Mouse (Mus musculus) liver, embryonic 14.5 days (tissue): ENCODE measurements around the gene Rnf180. TPM values are rescaled to one million over a fixed set of nuclear protein-coding genes. Genes with fewer than 3 reads are reported as not detected.

Source experiments
- ATAC-seq: fragments of 200-750 bp; cut with Nextera tagmentation; 2 replicates; pipeline ENCODE4 v1.8.0; 2017; ENCODE audit warnings: moderate number of reproducible peaks, mild to moderate bottlenecking, moderate library complexity; ENCODE audit not compliant: insufficient read depth
- DNase-seq, 3 experiments: peaks; one replicate each; pipeline ENCODE4 v3.0.0-alpha.2; 2012 to 2013; ENCODE audit warnings: low read depth in 3 of 3, low spot score in 3 of 3
- H3K27ac ChIP-seq: fragments of 300-500 bp; sonication (generic); 2 replicates; pipeline ENCODE4 v1.5.1; 2014; ENCODE audit warnings: moderate library complexity, mild to moderate bottlenecking, control low read depth, inconsistent platforms
- H3K27me3 ChIP-seq: fragments of 300-500 bp; sonication (generic); 2 replicates; pipeline ENCODE4 v1.6.1; 2014; ENCODE audit warnings: mild to moderate bottlenecking, low read length, moderate library complexity; ENCODE audit not compliant: control insufficient read depth, insufficient read depth
- H3K36me3 ChIP-seq: fragments of 300-500 bp; sonication (generic); replicated peaks from 2 replicates; pipeline ENCODE4 v1.6.1; 2014; ENCODE audit warnings: low read depth; ENCODE audit not compliant: control insufficient read depth, insufficient read depth
- H3K4me1 ChIP-seq, 2 experiments: fragments of 200-500 bp in 1 of 2; fragments of 300-500 bp in 1 of 2; sonication (generic) in 1 of 2; replicated peaks; 2 replicates each; pipeline ENCODE4 v1.6.1; 2012 to 2014; ENCODE audit warnings: antibody characterized with exemption in 1 of 2, inconsistent platforms in 1 of 2, low read length in 1 of 2; ENCODE audit not compliant: control insufficient read depth in 2 of 2, insufficient read depth in 2 of 2
- H3K4me2 ChIP-seq: fragments of 300-500 bp; sonication (generic); 2 replicates; pipeline ENCODE4 v1.6.1; 2014; ENCODE audit warnings: low read depth, mild to moderate bottlenecking, control low read depth, moderate library complexity
- H3K4me3 ChIP-seq, 2 experiments: fragments of 200-500 bp in 1 of 2; fragments of 300-500 bp in 1 of 2; sonication (generic) in 1 of 2; 2 replicates each; pipeline ENCODE4 v1.5.1; 2012 to 2014; ENCODE audit warnings: low read depth in 2 of 2, low read length in 2 of 2, mild to moderate bottlenecking in 2 of 2, control low read depth in 1 of 2, inconsistent platforms in 1 of 2, moderate library complexity in 1 of 2; ENCODE audit not compliant: insufficient read depth in 1 of 2
- H3K9ac ChIP-seq: fragments of 300-500 bp; sonication (generic); replicated peaks from 2 replicates; pipeline ENCODE4 v1.6.1; 2014; ENCODE audit warnings: mild to moderate bottlenecking, control low read depth, moderate library complexity
- H3K9me3 ChIP-seq: fragments of 300-500 bp; sonication (generic); 2 replicates; pipeline ENCODE4 v1.6.1; 2016; ENCODE audit warnings: low read length, mixed read lengths; ENCODE audit not compliant: control insufficient read depth
- CTCF ChIP-seq: IDR thresholded peaks from 2 replicates; pipeline ENCODE4 v1.5.1; 2016; ENCODE audit warnings: antibody characterized with exemption, low read depth, control low read depth
- EP300 ChIP-seq: IDR thresholded peaks from 2 replicates; pipeline ENCODE4 v1.6.1; 2016; ENCODE audit warnings: antibody characterized with exemption, low read depth
- WGBS: fragments of 180-500 bp; shearing (Covaris S2); extraction: QIAGEN DNeasy Blood & Tissue Kit; methylation state at CpG from one replicate; pipeline ENCODE4 v1.1.7; 2014; ENCODE audit not compliant: insufficient replicate concordance; 5-methylcytosine and 5-hydroxymethylcytosine counted together
- polyA plus RNA-seq, 2 experiments: library from polyadenylated mRNA; depleted of rRNA in 1 of 2; stranded (reverse) in 1 of 2; unstranded in 1 of 2; fragments of >200 nt; fragmentation: Nextera tagmentation in 1 of 2; extraction: Ambion mirVana in 1 of 2; gene quantifications; 2 replicates each; pipeline versions ENCODE4 v1.2.1 to v1.2.3; 2012 to 2014

Gene Rnf180
- polyA plus RNA-seq, 2 experiments: 0.35 to 0.39 TPM

DNA sequence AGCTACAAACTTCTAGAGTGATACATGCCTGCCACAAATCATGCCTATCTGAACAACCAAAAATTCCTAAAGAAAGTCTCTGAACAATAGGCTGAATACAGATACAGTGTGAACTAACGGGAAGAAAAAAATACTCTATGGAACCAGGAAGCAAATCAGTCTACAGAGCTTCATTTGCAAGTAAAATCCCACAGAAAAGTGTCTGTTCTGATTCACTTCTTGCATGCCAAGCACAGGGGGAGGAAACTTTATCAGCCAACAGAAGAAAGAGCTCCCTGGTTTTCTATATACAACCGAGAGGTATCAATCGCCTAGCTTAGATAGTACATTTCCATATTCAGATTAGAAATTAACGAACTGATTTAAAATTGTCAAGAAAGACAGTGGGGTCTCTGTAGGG, 43.8 kb downstream of the Rnf180 start:
- no peak for TF ChIP-seq EP300
- no peak for TF ChIP-seq CTCF
- H3K9ac ChIP-seq: no peak overlapping the region
- no peaks in the 10 kb centered on the region for H3K36me3 ChIP-seq
- H3K9me3 ChIP-seq: no peaks in the 10 kb centered on the region
- H3K4me3 ChIP-seq: no peak overlapping the region
- ATAC-seq (no peak), DNase-seq (no peak)
- H3K27me3 ChIP-seq: no peaks in the 10 kb centered on the region
- no peak overlapping the region for H3K4me2 ChIP-seq
- H3K4me1 ChIP-seq: no peaks in the 10 kb centered on the region
- no peak overlapping the region for H3K27ac ChIP-seq
- WGBS: 43% methylated on average over 4 of the region's 4 CpGs

DNA sequence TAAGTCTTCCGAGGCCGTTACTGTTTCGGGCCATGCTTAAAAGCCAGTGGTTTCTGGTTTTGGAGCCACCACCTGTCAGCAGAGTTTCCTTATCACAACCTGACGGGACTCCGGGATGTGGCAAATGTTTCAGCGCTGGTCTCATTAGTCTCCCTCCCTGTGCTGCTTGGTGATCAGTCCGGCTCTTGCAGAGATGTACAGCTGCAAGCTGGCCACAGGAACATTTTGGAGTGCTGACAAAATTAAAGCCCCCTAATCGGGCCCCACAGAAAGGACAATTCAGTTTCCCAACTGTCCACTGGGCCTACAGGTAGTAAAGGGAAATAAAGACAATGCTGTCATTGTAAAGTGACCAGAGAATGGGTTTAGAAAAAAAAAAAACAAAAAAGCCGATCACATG, 44.4 kb downstream of the Rnf180 start:
- Histone ChIP-seq H3K36me3 (no peaks in the 10 kb centered on the region), H3K4me2 (no peak overlapping the region), H3K4me1 (no peaks in the 10 kb centered on the region), H3K9ac (no peak overlapping the region), H3K27me3 (no peaks in the 10 kb centered on the region), H3K9me3 (no peaks in the 10 kb centered on the region), H3K4me3 (no peak overlapping the region), H3K27ac (no peak overlapping the region)
- ATAC-seq (no peak), DNase-seq (no peak)
- TF ChIP-seq EP300 (no peak), CTCF (no peak)
- WGBS: 49% methylated on average over 9 of the region's 9 CpGs

DNA sequence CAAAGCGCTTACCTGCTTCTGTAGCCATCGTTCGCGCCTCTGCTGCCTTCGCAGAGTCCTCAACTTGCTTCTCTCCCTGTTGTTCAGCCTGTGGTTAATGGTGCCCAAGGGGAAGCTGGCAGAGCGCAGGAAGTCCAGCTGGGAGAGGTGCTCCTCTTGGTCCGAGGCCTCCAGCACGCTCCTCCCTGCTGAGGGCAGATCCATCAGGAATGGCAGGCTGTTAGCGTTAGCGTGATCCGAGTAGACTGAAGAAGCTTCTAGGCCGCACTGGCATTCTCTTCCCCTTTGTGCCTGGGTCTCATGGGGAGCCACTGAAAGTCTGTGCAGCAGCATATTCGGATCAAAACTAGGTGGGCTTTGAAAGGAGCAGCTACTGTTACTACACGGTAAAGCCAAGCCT, 45.0 kb downstream of the Rnf180 start:
- H3K4me3 ChIP-seq: no peak overlapping the region
- DNase-seq (no peak), ATAC-seq (no peak)
- 77% methylated on average over 14 of the region's 14 CpGs for WGBS
- no peaks in the 10 kb centered on the region for H3K36me3 ChIP-seq
- no peak overlapping the region for H3K4me2 ChIP-seq
- no peaks in the 10 kb centered on the region for H3K27me3 ChIP-seq
- no peak for TF ChIP-seq EP300
- TF ChIP-seq CTCF: no peak
- no peaks in the 10 kb centered on the region for H3K9me3 ChIP-seq
- H3K4me1 ChIP-seq: no peaks in the 10 kb centered on the region
- no peak overlapping the region for H3K27ac ChIP-seq
- no peak overlapping the region for H3K9ac ChIP-seq

DNA sequence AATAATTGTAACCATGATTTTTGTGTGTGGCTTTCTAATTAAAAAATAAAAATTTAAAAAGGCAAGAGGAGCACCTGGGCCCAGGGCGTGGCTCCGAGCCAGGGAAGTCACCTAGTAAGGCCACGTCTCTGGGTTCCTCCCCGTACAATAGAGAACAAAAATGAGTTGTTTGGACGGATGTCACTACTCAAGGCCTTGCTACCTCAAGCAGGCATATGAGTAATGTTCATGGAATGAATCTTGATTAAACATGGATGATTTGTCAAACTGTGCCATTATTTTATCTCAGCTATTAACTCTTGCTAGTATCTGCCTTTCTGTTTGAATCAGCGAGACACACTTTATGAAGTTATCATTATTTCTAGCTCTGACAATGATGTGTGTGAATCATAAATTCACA, 46.9 kb downstream of the Rnf180 start:
- H3K27me3 ChIP-seq: no peaks in the 10 kb centered on the region
- no peak overlapping the region for H3K27ac ChIP-seq
- no peak overlapping the region for H3K9ac ChIP-seq
- no peak for ATAC-seq
- DNase-seq: no peak
- WGBS: 83% methylated on average over 6 of the region's 6 CpGs
- no peaks in the 10 kb centered on the region for H3K36me3 ChIP-seq
- H3K4me3 ChIP-seq: no peak overlapping the region
- no peaks in the 10 kb centered on the region for H3K9me3 ChIP-seq
- H3K4me1 ChIP-seq: no peaks in the 10 kb centered on the region
- no peak overlapping the region for H3K4me2 ChIP-seq
- no peak for TF ChIP-seq CTCF
- no peak for TF ChIP-seq EP300

DNA sequence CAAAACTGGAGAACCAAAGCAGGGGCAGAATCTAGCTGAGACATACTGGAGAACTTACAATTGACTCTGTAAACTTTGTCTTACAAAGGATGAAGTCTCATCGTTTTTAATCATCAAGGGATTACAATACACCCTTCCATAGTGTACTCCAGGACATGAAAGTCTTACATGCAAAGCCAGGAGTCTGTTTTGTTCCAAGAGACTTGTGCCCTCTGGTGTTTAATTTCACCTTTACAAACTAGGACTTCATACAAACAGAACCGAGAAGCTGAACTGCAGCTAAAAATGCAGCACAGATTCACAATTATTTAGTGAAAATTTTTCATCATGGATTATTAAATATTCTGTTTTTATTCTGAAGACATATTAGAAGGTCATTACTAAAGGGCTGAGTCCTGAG, 53.8 kb downstream of the Rnf180 start:
- TF ChIP-seq EP300: no peak
- no peak for TF ChIP-seq CTCF
- H3K9me3 ChIP-seq: no peaks in the 10 kb centered on the region
- ATAC-seq (no peak), DNase-seq (no peak)
- H3K27ac ChIP-seq: no peak overlapping the region
- no peak overlapping the region for H3K4me2 ChIP-seq
- H3K4me3 ChIP-seq: no peak overlapping the region
- no peaks in the 10 kb centered on the region for H3K4me1 ChIP-seq
- WGBS: 50% methylated on average over 2 of the region's 2 CpGs
- no peaks in the 10 kb centered on the region for H3K36me3 ChIP-seq
- no peak overlapping the region for H3K9ac ChIP-seq
- H3K27me3 ChIP-seq: no peaks in the 10 kb centered on the region
